Mouse (Mus musculus) v-Abl transformed pro-B cells (cell line): ENCODE measurements around the gene Ptpru.

ENCODE experiments used
- in situ Hi-C, 2 experiments: fragments of 400-800 bp; cut with MboI; formaldehyde crosslinking; loops; one replicate each; pipeline ENCODE4 v1.15.1; 2025; ENCODE audit not compliant: unreplicated experiment in 2 of 2

The Ptpru gene

DNA sequence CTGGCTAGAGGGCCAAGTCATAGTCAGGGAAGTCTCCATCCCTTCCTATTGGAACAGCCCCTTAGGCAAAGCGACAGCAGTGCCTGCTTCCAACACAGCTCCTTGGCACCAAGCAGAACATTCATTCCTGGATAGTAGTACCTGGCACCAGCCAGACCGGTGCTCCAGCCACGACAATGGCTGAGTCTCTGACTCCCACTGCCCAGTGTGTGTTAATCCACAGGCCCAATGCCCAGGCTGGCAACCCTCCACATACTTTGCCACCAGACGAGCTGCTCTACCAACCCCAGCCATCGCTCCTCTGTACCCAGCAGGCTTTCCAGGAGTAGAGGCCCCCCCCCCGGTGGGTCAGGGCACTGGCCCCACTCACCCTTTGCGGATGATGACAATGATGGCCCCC is 40.6 kb downstream of the Ptpru start:
- in situ Hi-C loops, result no loop called here

DNA sequence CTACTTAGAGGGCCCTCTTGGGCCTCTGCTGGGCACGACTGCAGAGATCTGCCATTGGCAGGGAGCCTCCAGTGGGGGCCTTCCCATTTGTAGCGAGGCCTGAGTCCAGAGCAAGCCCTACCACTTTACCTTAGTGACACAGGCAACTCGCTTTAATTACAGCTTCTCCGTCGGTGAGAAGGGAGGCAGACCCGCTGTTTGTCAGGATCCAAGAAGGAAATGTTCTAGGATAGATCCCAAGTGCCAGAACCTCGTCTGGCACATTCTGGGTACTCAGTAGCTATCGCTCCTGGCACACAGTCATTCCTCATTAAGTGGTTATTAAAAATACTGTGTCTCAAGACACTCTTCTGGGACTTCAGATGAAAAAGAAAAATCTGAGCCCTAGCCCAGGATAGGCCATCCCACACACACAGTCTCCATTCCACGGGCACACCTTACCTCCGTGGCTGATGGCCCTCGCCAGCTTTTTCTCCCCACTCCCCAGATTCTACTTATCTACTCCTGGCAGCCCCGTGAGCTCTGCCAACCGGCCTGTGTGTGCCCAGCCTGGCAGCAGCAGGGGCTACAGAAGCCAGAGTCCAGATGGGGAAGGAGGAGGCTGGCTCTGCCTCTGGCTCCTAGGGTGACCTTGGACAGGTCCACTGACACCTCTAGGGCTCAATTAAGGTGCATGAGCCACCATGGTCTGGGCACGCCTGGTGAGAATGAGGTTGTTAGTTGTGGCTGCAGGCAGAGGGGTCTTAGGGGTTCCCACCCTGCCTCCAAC is 41.6 kb downstream of the Ptpru start:
- in situ Hi-C loops, result no loop called here

DNA sequence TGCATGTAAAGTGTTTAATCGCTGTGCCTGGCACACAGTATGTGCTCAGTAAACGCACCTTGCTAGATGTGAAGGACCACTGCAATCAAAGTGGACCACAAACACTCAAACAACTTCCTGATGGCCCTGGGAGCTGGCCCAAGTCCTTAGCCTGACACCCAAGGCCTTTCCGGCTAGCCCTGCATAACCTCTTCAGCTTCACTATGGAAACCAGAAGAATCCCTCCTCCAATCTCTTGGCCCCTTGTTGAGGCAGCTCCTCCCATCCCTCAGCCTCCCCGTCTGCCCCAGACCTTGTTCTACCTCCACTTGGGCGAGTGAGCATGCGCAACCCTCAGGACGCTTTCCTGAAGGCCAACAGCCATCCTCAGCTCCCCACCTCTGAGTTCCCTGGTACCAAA is 51.3 kb downstream of the Ptpru start:
- in situ Hi-C loops, result no loop called here

DNA sequence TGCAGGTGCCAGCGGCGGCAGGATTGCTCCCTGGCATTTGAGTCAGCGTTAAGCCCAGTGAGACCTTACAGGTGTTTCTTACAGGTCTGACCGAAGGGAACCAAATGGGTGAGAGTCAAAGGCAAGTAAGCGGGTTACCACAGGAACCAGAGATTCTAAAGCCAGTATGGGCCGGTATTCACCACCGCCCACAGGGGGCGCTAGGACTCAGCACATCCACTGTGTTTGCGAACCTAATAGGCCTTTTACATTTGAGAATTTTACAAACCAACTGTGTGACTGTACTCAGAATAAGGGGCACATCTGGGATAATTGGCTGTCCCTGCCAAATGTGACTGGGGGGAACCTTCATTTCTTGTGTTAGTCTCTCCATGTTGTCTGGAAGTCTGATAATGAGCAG is 54.1 kb downstream of the Ptpru start:
- in situ Hi-C loops, result no loop called here

DNA sequence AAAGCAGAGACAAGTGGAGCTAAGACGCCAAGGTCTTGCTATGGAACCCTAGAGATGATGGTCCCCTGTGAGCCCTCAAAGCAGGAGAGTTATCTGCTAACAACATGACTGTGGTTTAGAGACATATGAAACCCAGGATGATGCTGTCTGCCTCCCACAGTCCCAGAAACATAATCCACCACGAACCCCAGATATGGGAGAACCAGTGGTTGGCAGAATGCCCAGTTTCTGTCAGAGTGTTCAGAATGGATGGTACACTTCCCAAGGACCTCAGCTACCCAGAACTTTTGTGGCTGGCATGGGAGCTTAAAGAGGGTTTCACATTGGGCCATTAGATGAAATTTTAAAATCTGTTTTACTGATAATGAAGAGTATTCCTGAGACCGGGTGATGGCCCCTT is 57.1 kb downstream of the Ptpru start:
- in situ Hi-C loops, result no loop called here

DNA sequence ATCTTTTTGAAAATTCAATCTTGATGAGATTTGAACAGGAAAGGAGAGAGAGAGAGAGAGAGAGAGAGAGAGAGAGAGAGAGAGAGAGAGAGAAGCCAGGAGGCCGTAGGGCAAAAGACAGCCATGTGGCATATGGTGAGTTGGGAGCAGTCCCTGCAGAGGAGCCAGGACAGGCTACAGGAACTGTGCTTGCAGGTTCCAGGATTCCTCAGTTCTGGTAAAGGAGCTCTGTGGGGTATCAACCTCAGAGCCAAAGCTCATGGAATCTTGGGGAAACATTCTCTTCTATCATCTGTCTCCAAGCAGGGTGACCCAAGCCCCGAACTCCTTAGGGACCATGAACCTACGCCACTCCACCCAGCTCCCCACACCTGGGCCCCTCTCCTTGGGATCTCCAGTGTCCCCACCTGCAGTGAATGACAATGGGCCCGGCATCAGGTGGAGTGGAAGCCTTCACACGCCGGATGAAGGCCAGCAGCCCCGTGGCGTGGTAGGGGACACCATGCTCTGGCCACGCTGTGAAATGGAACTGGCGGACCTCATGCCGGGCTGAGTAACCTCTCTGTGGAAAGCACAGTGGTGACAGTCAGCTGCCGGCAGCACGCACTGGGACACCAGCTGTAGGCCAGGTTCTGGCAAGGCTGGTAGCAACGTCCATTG is 59.3 kb downstream of the Ptpru start:
- in situ Hi-C loops, result no loop called here

DNA sequence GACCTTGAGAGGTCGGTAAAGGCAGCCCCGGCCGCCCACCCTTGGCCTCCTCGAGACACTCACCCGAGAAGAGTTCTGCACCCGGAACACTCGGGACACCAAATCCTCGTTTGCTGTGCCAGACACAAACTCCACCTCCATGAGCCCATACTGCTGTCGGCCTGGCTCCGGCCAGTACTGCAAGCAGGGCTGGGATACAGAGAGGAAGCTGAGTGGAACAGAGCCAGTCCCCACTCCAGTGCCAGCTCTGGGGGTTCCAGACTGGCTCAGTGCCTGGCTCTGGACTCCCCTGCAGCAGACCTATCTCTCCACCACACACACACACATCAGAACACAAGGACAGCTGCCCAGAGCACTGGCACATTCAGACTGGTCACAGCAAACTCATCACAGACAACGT is 66.7 kb downstream of the Ptpru start:
- in situ Hi-C loops, result no loop called here

DNA sequence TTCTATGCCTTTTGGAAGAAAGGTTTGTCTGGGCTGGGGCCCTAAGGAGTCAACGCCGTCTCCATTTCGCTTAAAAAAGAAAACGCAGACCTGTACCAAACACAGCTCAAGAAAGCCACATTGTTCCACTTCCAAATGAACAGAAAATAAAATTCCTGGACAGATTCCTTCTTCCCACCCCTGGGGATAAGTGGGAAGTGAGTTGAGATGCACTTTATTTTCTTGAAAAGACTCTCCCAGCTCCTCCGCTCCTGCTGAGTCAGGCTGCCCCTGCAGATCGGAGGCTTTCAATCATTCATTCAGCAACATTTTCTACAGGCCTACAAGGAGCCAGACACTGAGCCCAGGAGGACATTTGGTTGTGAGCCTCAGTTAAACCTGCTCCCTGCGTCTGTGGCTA is 74.2 kb downstream of the Ptpru start:
- in situ Hi-C loops, result no loop called here

DNA sequence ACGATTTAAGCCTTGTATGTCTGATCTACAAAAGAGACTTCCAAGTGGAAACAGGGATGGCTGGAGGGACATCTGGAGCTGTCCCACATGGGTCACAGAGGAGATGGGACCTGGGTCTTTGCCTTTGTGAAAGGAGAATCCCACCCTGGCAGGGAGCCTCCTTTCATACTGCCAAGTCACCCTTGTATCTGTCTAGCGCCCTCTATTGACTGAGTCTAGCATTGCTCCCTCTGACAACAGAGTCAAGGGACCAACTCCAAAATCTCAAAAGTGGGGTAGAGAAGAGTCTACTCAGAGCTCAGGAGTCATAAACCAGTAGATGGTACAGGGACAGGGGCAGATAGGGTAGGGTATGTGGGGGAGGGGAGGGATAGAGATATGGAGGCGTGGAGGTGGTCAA is 74.6 kb downstream of the Ptpru start:
- in situ Hi-C loops, result no loop called here

DNA sequence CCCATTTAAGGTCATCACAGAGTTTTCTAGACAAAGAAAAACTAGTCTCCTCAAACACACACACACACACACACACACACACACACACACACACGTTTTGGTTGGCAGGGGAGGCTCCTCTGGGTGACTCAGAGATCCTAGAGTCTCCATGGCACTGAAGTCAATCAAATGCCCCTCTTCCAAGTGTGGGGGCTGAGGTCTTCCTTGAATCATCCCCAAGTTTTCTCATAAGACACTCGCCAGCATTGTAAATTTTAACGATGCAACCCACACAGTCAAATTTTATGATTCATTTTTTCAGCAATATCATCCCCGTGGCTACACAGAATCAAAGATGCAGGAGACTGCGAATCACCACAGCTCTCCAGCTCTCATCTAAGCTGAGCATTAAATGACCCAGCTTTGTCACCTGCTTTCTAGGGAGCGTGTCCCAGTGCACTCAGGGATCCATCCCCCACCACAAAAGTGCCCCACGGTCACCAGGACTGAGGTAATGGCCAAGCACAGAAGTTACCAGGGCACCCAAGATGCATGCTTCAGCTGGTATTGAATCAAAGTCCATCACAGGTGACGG is 75.8 kb downstream of the Ptpru start:
- in situ Hi-C loops, result no loop called here

DNA sequence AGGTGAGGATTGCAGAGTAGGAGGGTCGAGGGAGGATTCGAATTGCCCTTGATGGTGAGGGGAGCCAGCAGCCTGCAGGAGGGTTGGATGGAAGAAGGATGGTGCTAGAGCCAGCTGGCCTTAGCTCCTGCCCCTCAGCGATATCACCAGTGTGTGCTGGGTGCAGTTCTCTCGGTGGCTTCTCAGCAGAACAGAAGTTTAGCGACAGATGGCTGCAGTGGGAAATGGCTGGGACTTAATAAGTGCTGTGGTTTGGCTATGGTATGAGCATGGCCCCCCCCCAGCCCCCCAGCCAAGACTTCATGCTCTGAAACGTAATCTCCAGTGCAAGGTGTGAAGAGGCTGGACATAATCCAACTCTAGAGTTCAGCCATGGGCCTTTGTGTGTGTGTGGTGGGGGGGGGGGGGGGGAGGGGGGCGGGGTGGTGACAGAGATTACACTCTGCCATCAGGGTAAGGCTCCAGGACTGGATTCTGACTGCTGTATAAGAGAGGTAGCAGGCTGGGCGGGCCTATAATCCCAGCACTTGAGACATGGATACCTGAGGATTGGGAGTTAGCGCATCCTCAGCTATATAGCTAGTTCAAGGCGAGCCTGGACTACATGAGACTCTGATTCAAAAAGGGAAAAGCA is 85.8 kb downstream of the Ptpru start:
- in situ Hi-C loops, result no loop called here

DNA sequence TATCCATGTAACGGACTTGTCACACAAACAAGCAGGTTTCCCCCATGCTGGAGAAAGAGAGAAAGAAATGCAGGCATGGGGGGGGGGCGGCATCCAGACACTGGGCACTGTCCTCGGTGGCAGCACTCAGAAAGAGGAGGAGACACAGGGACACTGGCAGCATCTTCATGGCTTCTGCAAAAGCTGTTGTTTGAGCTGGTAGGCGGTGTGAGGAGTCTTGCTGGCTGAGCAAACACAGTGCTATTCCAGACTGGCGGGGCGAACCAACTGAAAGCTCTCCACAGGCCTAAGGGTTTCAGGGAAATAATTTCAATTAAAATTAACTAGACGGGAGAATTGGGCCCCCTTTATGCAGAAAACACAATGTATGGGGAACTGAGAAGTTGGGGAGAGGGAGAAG is 86.5 kb downstream of the Ptpru start:
- in situ Hi-C loops, result no loop called here

DNA sequence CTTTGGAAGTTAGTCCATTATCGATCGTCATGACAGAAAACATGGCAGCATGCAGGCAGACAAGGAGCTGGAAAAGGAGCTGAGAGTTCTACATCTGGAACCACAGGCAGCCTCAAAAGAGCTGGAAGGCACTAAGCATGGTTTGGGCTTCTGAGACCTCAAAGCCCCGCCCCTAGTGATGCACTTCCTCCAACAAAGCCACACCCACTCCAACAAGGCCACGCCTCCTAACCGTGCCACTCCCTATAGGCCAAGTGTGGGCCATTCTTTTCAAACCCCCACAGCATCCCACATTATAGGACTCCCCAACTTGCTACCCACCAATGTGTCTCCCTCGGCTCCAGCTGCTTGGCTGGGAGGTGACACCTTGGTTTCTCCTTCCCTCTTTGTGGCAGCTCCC is 88.3 kb downstream of the Ptpru start:
- in situ Hi-C loops, result no loop called here

DNA sequence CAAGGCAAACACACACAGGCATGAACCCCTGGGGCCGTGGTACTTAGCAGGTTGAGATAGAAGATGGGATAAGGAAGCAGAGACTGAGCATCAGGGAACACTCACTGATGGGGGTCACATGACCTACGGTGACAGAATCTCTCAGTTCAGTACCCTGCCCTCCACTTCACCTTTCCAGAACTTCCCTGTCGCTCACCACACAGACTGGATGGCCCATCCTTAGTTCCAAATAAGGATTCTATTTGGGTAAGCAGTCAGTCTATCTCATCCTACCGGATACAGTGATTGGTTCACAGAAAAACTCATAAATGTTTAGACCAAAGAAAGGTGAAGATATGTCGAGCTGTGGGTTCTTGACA is 93.4 kb downstream of the Ptpru start:
- in situ Hi-C loops, result no loop called here

DNA sequence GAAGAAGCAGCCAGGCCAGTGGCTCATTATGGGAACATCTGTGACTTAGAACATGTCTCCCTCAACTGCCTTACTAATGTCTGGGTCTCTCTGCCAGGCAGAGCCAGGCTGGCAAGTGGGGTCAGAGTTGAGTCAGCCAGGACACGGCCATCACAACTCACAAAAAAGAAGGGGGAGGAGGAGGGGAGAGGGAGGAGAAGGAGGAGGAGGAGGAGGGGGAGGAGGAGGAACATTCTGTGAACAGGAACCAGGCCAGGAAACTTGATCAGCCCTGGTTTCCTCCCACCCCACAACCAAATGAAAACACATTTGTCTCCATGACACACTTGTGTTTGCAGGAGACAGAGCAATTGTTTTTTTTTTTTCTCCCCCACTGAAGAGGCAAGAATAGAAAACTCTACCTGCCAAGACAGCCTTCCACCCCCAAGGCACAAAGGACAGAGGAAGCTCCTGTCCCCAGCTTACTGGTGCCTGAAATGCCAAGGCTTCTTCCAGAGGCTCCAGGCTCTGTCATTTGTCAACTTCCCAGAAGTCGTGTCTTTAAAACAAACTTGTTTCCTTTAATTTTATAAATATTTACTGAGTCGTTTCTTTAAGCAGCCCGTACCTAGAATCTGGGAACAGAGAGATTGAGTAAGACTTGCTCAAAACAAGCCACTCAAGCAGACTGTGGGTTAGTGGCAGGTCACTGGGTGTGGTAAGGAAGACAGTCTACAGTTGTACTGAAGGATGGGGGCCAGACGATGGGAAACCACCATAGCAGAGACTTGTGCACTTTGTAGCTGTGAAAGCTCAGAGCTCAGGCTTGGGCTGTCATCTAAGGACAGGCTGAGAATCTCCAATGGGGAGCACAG is 94.0 kb downstream of the Ptpru start:
- in situ Hi-C loops, result no loop called here

DNA sequence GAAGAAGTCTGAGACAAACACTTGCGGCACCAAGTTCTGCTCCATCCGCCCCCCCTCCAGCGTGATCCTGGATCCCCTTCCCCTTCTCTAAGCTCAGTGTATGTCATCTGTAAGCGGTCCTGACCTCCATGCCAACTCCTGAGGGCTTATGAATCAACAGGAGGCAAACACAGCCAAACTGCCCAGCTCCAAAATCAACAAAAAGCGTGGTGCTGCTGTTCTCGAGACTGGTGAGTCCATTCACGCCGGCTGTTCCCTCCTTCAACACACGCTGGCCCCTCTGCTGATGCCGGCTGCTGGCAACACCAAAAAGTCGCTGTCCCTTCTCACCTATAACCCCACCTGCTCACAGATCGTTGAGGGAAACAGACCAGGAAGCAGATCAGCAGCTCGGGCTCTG is 95.1 kb downstream of the Ptpru start:
- in situ Hi-C loops, result no loop called here

DNA sequence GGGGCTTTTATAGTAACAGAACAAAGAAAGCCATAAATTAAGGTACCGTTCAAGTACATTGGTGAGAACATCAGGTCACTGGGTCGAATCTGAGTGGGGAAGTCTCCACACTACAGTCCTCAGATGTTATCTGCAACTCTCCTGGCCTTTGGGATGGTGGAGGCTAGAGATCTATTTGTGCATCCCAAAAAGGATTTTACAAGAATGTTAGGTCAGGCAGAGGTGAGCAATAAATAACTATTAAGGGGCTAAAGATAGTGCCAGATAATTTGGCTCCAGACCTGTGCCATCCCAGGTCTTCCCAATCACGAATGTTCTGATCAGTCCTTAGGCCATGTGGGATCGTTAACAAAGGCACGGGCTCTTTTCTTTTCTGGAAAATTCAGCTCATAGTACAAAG is 97.5 kb downstream of the Ptpru start:
- in situ Hi-C loops, result no loop called here

DNA sequence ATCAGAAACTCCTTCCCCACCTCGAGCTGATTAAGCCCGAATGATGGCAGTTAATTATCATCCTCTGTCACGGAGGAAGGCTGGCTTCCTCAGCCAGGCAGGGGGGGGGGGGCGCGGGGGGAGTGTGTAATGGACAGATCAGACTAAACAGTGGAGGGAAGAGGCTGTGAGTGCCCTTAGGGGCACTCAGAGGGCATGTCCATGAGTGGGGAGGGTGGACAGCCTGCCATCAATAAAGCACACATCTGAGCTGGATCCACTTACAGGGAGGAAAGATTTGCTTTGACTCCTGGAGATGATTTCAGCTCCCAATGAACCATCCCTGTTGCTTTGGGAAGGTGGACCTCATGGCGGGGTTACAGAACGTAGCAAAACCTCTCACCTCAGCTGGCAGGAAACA is 109.5 kb downstream of the Ptpru start:
- in situ Hi-C loops, result no loop called here

DNA sequence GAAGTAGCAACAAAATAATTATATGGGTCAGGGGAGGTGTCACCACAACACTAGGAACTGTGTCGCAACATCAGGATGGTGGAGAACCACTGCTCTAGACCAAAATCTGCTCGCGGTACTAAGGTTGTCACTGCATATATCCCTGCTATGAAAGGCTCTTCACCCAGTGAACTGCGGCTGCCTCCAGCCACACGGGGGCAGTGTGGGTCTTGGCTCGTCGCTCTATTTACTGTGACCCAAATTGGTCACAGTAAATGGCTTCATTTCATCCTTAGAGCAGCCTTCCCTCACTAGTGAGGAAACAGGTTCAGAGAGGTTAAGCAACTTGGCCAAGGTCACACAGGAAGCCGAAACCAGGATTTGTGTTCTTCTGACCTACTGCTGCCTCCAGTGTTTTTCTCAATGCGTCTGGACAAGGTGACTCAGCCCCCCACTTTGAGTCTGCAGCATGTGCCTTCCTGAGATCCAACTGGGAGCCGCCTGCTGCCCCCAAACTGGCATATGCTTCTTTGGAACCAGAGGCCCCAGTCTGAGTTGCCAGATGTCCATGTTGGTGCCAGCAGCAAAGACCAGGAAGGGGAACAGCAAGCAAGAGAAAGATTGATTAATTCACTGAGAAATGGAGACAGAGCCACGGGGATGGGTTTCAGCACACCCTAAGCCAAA is 114.5 kb downstream of the Ptpru start:
- in situ Hi-C loops, result no loop called here

DNA sequence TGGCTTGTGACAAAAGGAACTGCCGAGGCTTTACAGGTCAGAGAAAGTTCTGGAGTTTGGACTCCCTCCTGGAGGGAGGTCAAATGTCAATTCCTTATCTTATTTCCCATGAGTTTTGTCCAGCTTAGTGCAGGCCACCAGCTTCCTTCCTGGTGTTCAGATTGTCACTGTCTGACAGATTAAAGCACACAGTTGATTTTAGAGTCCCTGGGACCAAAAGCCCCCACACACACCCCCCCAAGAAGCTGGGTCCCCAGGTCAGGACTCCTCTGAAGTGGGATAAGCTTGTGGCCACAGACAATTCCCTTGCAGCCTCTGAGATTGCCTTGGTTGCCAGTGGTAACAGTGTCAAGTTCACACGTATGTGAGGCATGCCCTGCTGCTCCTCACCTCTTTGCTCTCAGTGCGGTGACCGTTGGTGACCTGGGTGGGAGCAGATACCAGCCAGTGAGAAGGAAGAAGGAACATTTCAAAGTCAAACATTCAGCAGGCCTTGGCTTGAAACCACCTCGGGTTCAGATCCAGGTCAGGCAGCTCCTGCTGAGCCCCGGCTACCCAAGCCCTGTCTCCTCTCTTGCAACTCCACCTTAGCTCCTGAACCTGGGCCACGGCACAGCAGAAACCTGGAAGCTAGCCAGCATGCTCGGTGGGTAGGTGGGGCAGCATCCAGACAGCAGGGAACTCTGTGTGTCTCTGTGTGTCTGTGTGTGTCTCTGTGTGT is 115.8 kb downstream of the Ptpru start:
- in situ Hi-C loops, result no loop called here
